Mouse (Mus musculus) limb, embryonic 15.5 days (tissue): ENCODE data around the gene Eipr1. TPM values are rescaled to one million over a fixed set of nuclear protein-coding genes. Genes with fewer than 3 reads are reported as not detected.

Experiments used
- ATAC-seq: fragments of 200-750 bp; cut with Nextera tagmentation; 2 replicates; pipeline ENCODE4 v1.8.0; 2017; ENCODE audit warnings: low read depth, moderate TSS enrichment; ENCODE audit not compliant: insufficient number of reproducible peaks, low FRiP score, low TSS enrichment
- H3K27ac ChIP-seq: fragments of 300-500 bp; sonication (generic); 2 replicates; pipeline ENCODE4 v1.5.1; 2015; ENCODE audit warnings: moderate library complexity, mild to moderate bottlenecking, inconsistent platforms
- H3K27me3 ChIP-seq: fragments of 300-500 bp; sonication (generic); 2 replicates; pipeline ENCODE4 v1.6.1; 2015; ENCODE audit warnings: inconsistent platforms
- H3K36me3 ChIP-seq: fragments of 300-500 bp; sonication (generic); 2 replicates; pipeline ENCODE4 v1.6.1; 2015; ENCODE audit warnings: inconsistent platforms
- H3K4me1 ChIP-seq: fragments of 300-500 bp; sonication (generic); 2 replicates; pipeline ENCODE4 v1.6.1; 2015; ENCODE audit warnings: inconsistent platforms
- H3K4me2 ChIP-seq: fragments of 300-500 bp; sonication (generic); 2 replicates; pipeline ENCODE4 v1.6.1; 2015; ENCODE audit warnings: mild to moderate bottlenecking, inconsistent platforms
- H3K4me3 ChIP-seq: fragments of 300-500 bp; sonication (generic); 2 replicates; pipeline ENCODE4 v1.5.1; 2015; ENCODE audit warnings: mild to moderate bottlenecking, inconsistent platforms
- H3K9ac ChIP-seq: fragments of 300-500 bp; sonication (generic); 2 replicates; pipeline ENCODE4 v1.6.1; 2015; ENCODE audit warnings: inconsistent platforms
- H3K9me3 ChIP-seq: fragments of 300-500 bp; sonication (generic); 2 replicates; pipeline ENCODE4 v1.6.1; 2016; ENCODE audit warnings: inconsistent platforms
- WGBS: fragments of 180-500 bp; shearing (Covaris S2); methylation state at CpG from one replicate; pipeline ENCODE4 v1.1.7; 2015; 5-methylcytosine and 5-hydroxymethylcytosine counted together
- polyA plus RNA-seq: library from polyadenylated mRNA; unstranded; fragments of >200 nt; fragmentation: Nextera tagmentation; extraction: Ambion mirVana; gene quantifications from 2 replicates; pipeline ENCODE4 v1.2.1, GENCODE M21; 2015

Gene Eipr1
- polyA plus RNA-seq, 1 experiment from 2014 or later = 31.6 TPM

- Histone ChIP-seq H3K36me3 (no peaks in the 10 kb centered on the region), H3K9ac (no peak overlapping the region), H3K27ac (no peak overlapping the region), H3K4me3 (no peak overlapping the region), H3K4me1 (peaks cover 11% of the 10 kb centered on the region), H3K27me3 (no peaks in the 10 kb centered on the region), H3K9me3 (no peaks in the 10 kb centered on the region), H3K4me2 (no peak overlapping the region)
- 88% methylated on average over 3 of the region's 3 CpGs for WGBS
- ATAC-seq = no peak
Measured at GRCm38 (mm10) chr12:28782637-28783036, 31.0 kb downstream of the Eipr1 start.

- 28% methylated on average over 4 of the region's 4 CpGs for WGBS
- Histone ChIP-seq H3K4me3 (no peak overlapping the region), H3K9ac (no peak overlapping the region), H3K27me3 (no peaks in the 10 kb centered on the region), H3K9me3 (no peaks in the 10 kb centered on the region), H3K27ac (no peak overlapping the region), H3K4me2 (no peak overlapping the region), H3K36me3 (no peaks in the 10 kb centered on the region), H3K4me1 (peaks cover 11% of the 10 kb centered on the region)
- ATAC-seq = no peak
Measured at GRCm38 (mm10) chr12:28784355-28784754, 32.8 kb downstream of the Eipr1 start.

GRCm38 (mm10) chr12:28784864-28785263 is 33.3 kb downstream of the Eipr1 start:
- ATAC-seq = no peak
- H3K36me3 ChIP-seq = no peaks in the 10 kb centered on the region
- H3K4me3 ChIP-seq = no peak overlapping the region
- H3K4me2 ChIP-seq = no peak overlapping the region
- H3K9me3 ChIP-seq = no peaks in the 10 kb centered on the region
- H3K4me1 ChIP-seq = peaks cover 11% of the 10 kb centered on the region
- no peak overlapping the region for H3K27ac ChIP-seq
- H3K27me3 ChIP-seq = no peaks in the 10 kb centered on the region
- H3K9ac ChIP-seq = no peak overlapping the region
- WGBS = 33% methylated on average over 8 of the region's 8 CpGs

- Histone ChIP-seq H3K4me3 (no peak overlapping the region), H3K4me2 (no peak overlapping the region), H3K36me3 (no peaks in the 10 kb centered on the region), H3K27me3 (no peaks in the 10 kb centered on the region), H3K4me1 (peaks cover 11% of the 10 kb centered on the region), H3K9ac (no peak overlapping the region), H3K9me3 (no peaks in the 10 kb centered on the region), H3K27ac (no peak overlapping the region)
- no peak for ATAC-seq
- WGBS = 4% methylated on average over 1 of the region's 1 CpGs
Measured at GRCm38 (mm10) chr12:28785299-28785698, 33.7 kb downstream of the Eipr1 start.

- no peak overlapping the region for H3K4me3 ChIP-seq
- no peaks in the 10 kb centered on the region for H3K9me3 ChIP-seq
- no peak overlapping the region for H3K27ac ChIP-seq
- no peak overlapping the region for H3K4me2 ChIP-seq
- WGBS = 88% methylated on average over 6 of the region's 6 CpGs
- H3K9ac ChIP-seq = no peak overlapping the region
- no peaks in the 10 kb centered on the region for H3K27me3 ChIP-seq
- H3K4me1 ChIP-seq = peaks cover 11% of the 10 kb centered on the region
- no peak for ATAC-seq
- H3K36me3 ChIP-seq = no peaks in the 10 kb centered on the region
Measured at GRCm38 (mm10) chr12:28786310-28786709, 34.7 kb downstream of the Eipr1 start.

GRCm38 (mm10) chr12:28792613-28793012 is 41.0 kb downstream of the Eipr1 start:
- Histone ChIP-seq H3K27ac (no peak overlapping the region), H3K27me3 (no peaks in the 10 kb centered on the region), H3K4me3 (no peak overlapping the region), H3K9me3 (no peaks in the 10 kb centered on the region), H3K9ac (no peak overlapping the region), H3K4me2 (no peak overlapping the region), H3K36me3 (no peaks in the 10 kb centered on the region), H3K4me1 (no peaks in the 10 kb centered on the region; the same call in 1 of the 2 replicates)
- no peak for ATAC-seq
- WGBS = 82% methylated on average over 3 of the region's 3 CpGs

GRCm38 (mm10) chr12:28793715-28794114 is 42.1 kb downstream of the Eipr1 start:
- Histone ChIP-seq H3K27me3 (no peaks in the 10 kb centered on the region), H3K9me3 (no peaks in the 10 kb centered on the region), H3K9ac (no peak overlapping the region), H3K4me1 (no peaks in the 10 kb centered on the region; the same call in 1 of the 2 replicates), H3K36me3 (no peaks in the 10 kb centered on the region), H3K4me3 (no peak overlapping the region), H3K27ac (no peak overlapping the region), H3K4me2 (no peak overlapping the region)
- no peak for ATAC-seq
- 70% methylated on average over 2 of the region's 2 CpGs for WGBS

- 90% methylated on average over 3 of the region's 3 CpGs for WGBS
Measured at GRCm38 (mm10) chr12:28795041-28795440, 43.4 kb downstream of the Eipr1 start.

GRCm38 (mm10) chr12:28796881-28797420 is 45.3 kb downstream of the Eipr1 start:
- no peak for ATAC-seq
- Histone ChIP-seq H3K4me3 (no peak overlapping the region), H3K27me3 (no peaks in the 10 kb centered on the region)

More at GRCm38 (mm10) chr12:28795041-28795440, 43.4 kb downstream of the Eipr1 start:
- Histone ChIP-seq H3K27me3 (no peaks in the 10 kb centered on the region), H3K4me3 (no peak overlapping the region), H3K4me2 (no peak overlapping the region), H3K4me1 (peaks cover 5% of the 10 kb centered on the region), H3K9ac (no peak overlapping the region), H3K9me3 (no peaks in the 10 kb centered on the region), H3K36me3 (no peaks in the 10 kb centered on the region), H3K27ac (no peak overlapping the region)
- ATAC-seq = no peak

GRCm38 (mm10) chr12:28799798-28800411 is 48.3 kb downstream of the Eipr1 start:
- H3K4me2 ChIP-seq = no peak overlapping the region
- no peaks in the 10 kb centered on the region for H3K9me3 ChIP-seq
- no peak overlapping the region for H3K27ac ChIP-seq
- H3K4me1 ChIP-seq = peaks cover 19% of the 10 kb centered on the region
- no peak overlapping the region for H3K4me3 ChIP-seq
- H3K36me3 ChIP-seq = no peaks in the 10 kb centered on the region
- no peak overlapping the region for H3K9ac ChIP-seq
- no peak for ATAC-seq
- H3K27me3 ChIP-seq = no peaks in the 10 kb centered on the region
- WGBS = 28% methylated on average over 11 of the region's 11 CpGs

More at GRCm38 (mm10) chr12:28796881-28797420, 45.3 kb downstream of the Eipr1 start:
- Histone ChIP-seq H3K36me3 (no peaks in the 10 kb centered on the region), H3K9me3 (no peaks in the 10 kb centered on the region), H3K27ac (no peak overlapping the region), H3K9ac (no peak overlapping the region), H3K4me2 (no peak overlapping the region), H3K4me1 (peaks cover 15% of the 10 kb centered on the region)

- Histone ChIP-seq H3K36me3 (no peaks in the 10 kb centered on the region), H3K9ac (no peak overlapping the region), H3K27ac (no peak overlapping the region), H3K4me3 (no peak overlapping the region), H3K4me2 (no peak overlapping the region), H3K4me1 (peaks cover 22% of the 10 kb centered on the region), H3K9me3 (no peaks in the 10 kb centered on the region), H3K27me3 (no peaks in the 10 kb centered on the region)
- no peak for ATAC-seq
- 40% methylated on average over 4 of the region's 4 CpGs for WGBS
Measured at GRCm38 (mm10) chr12:28800423-28800822, 48.8 kb downstream of the Eipr1 start.

GRCm38 (mm10) chr12:28800891-28801290 is 49.3 kb downstream of the Eipr1 start:
- Histone ChIP-seq H3K36me3 (no peaks in the 10 kb centered on the region), H3K9me3 (no peaks in the 10 kb centered on the region), H3K4me2 (no peak overlapping the region), H3K9ac (no peak overlapping the region), H3K27me3 (no peaks in the 10 kb centered on the region), H3K27ac (no peak overlapping the region), H3K4me1 (peaks cover 22% of the 10 kb centered on the region), H3K4me3 (no peak overlapping the region)
- no peak for ATAC-seq
- 59% methylated on average over 3 of the region's 3 CpGs for WGBS
